Mouse (Mus musculus): ENCODE results near the gene Casp7. TPM values are rescaled to one million over a fixed set of nuclear protein-coding genes. Genes with fewer than 3 reads are reported as not detected.

Casp7 gene
- total RNA-seq, 1 experiment from 2014 or later: 25.4 TPM

DNA sequence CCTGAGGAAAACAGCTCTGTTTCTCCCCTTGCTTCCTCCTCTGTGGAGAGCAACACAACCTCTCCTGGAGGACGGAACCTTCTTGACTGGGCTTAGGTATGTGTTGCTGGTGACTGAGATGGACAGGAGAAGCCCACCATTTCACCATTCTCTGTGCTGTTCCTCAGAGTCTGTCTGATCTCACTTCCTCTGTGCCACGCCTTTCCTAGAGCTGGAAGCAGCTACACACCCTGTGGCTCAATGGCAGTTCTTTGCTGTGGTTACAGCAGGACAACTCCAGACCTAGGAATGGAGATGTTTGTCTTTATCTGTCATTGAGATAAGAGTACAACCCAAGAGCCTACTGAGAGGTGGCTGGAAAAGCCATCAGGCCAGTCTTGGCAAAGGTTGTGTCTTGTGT is 90.4 kb downstream of the Casp7 start:
- ATAC-seq (replicated peaks; ENCODE audit: insufficient number of reproducible peaks, low FRiP score, low TSS enrichment, poor library complexity, severe bottlenecking): 0 out of 2 replicates have a peak, but pooled peaks have one; percentile 13

DNA sequence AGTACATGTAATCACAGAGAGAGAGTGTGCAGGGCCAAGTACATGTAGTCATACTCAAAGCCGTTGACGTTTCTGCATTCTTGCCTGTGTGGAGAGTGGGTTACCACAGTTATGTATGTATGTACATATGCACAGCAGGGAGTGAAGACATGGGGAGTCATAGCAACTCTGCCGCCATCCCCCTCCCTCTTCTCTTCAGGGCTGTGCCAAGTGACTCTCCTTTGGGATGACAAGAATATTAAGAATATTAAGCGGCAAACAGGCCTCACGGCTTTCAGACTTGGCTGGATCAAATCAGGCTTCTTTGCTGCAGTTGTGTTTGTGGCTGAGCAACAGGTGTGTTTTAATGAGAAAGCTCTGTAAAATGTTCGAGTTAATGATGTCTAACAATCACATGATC is 92.7 kb downstream of the Casp7 start:
- ATAC-seq (replicated peaks; ENCODE audit: insufficient number of reproducible peaks, low FRiP score, low TSS enrichment, poor library complexity, severe bottlenecking): no peak

Other genes with a start within 250 kb of the Casp7 start
- gene Habp2, start 110.0 kb upstream of the Casp7 start, total RNA-seq (2017): not detected in 3 replicates
- 0.43 TPM in 1 of 3 replicates, not detected in the others for gene Nrap, start 7.1 kb upstream of the Casp7 start, total RNA-seq (2017)
- gene Plekhs1, start 64.5 kb downstream of the Casp7 start, total RNA-seq (2017): not detected in 3 replicates
- 6.1 to 14.0 TPM (median 8.7 TPM) in 3 replicates for gene Dclre1a, start 151.1 kb downstream of the Casp7 start, total RNA-seq (2017)
- gene Nhlrc2, start 151.1 kb downstream of the Casp7 start, total RNA-seq (2017): 20.5 to 39.8 TPM (median 25.3 TPM) in 3 replicates

All from monocyte, adult 5-6 weeks (primary cell).